Mouse (Mus musculus) NIH3T3 (cell line): ENCODE data around the gene Tgfa.

Experiments
- DNase-seq: peaks from one replicate; pipeline ENCODE4 v3.0.0-alpha.2; 2012; ENCODE audit warnings: low read depth

Tgfa gene

GRCm38 (mm10) chr6:86232367-86232766, 37.3 kb downstream of the Tgfa start:
- no peak for DNase-seq

GRCm38 (mm10) chr6:86233512-86234430, 38.7 kb downstream of the Tgfa start:
- no peak for DNase-seq

DNA sequence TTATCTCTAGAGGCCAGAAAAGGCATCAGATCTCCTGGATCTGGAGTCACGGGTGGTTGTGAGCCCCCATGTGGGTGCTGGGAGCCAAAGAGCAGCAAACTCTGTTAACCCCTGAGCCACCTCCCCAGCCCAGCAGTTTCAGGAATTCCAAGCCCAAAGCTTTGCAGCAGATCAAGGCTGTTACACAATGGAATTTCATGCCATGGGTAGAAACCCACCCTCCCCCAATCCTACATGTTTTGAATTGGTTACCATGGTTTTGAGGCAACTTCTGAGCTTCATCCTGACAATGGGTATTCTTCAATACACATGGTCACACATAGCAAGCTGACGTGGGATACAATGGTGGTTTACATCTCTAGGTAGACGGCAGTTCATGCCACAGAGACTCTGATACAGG, 49.8 kb downstream of the Tgfa start:
- no peak for DNase-seq

DNA sequence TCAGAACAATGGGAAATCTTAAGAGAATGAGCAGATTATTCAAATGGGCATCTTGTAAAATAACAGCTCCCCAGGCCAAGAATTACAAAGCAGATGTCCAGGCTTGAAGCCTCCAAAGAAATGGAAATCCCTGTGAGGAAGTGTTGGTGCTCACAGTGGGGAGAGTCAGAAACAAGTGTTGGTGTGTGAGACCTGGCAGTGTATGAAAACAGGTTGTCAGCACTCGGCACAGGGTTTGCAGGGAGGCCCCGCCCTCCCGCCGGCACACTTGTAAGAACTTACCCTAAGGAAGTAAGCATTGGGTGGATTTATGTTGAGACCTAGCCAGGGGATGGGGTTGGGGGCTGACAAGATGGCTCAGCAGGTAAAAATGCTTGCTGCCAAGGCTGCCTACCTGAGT, 50.9 kb downstream of the Tgfa start:
- no peak for DNase-seq

GRCm38 (mm10) chr6:86248562-86248961, 53.5 kb downstream of the Tgfa start:
- DNase-seq, result no peak

GRCm38 (mm10) chr6:86249042-86249441, 54.0 kb downstream of the Tgfa start:
- no peak for DNase-seq

GRCm38 (mm10) chr6:86250236-86250635, 55.2 kb downstream of the Tgfa start:
- no peak for DNase-seq

DNA sequence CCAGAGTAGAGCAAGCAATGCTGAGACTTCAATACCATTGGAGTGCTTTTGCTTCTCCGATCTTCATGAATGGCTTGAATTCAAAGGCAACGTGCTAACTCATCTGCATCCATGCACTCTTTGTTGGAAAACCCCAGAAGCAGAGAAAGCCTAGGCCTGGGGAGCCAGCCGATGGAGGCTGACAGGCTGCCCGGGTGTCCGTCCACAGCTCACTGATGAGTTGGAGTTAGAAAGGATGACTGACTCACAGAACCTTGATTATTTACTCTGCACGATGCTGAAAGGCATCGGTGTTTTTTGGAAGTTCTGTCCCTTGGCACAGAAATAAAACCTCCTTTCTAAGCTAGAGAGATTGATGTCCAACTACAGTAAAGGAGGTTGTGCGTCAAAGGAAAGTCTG, 55.8 kb downstream of the Tgfa start:
- DNase-seq, result no peak

DNA sequence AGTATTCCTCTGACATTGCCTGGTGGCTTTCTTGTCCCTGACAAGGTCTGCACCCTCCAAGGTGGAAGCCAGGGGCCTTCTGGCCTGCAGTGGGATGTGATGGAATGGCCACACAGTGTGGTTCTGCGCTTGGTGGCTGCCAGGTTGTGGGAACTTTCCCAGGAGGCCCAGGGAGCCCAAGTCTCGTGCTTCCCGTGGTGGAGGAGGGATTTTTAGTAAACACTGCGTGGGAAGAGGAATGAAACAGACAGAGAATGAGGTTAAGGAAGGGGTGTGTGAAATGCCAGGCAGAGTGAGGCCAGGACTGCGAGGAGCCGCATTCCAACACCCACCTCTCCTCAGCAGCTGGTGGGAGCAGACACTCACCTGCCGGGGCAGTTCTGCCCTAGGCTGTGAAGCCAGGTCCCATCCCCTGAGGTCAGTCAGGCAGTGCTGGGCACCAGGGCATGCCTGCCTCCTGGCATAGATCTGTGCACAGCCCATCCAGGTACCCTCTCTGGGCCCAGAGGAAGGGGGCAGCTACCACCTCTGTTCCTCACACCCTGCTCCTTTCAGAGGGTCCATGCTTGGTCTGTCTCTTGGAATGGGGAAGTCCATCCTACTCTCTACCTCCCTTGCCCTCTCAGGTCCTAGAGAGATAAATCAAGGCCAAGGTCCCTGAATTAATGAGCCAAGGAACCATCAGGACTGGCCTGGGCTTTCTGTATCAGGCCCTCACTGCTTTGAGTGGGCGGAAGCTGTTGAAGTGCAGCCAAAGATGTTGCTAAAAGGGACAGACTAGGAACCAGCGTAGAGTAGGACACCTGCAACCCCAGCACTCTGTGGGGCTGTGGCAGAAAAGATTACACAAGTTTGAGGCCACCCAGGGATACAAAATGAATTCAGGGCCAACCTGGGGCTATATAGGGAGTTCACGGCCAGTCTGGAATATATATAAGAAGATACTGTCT, 57.4 kb downstream of the Tgfa start:
- no peak for DNase-seq

- DNase-seq, result no peak
These were observed 60.9 kb downstream of the Tgfa start for GRCm38 (mm10) chr6:86255899-86256298.

DNA sequence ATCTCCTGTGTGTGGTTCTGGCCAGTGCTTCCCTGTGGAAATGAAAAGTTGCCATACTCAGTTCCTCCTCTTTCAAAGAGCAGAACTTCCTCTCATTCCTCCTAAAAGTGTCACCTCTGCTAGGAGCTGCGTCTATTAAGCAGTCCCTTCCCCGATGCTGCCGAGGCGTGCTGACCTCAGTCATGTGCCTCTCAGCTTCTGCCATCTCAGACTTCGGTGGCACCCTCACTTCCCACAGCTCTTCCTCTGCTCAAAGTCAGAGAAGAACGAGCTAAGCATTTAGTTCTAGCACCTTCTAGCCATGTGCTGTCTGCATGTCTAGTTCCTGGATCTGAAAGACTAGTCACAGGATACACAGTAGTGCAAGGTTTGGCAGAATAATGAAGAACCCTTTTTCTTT, 64.2 kb downstream of the Tgfa start:
- DNase-seq, result no peak

DNA sequence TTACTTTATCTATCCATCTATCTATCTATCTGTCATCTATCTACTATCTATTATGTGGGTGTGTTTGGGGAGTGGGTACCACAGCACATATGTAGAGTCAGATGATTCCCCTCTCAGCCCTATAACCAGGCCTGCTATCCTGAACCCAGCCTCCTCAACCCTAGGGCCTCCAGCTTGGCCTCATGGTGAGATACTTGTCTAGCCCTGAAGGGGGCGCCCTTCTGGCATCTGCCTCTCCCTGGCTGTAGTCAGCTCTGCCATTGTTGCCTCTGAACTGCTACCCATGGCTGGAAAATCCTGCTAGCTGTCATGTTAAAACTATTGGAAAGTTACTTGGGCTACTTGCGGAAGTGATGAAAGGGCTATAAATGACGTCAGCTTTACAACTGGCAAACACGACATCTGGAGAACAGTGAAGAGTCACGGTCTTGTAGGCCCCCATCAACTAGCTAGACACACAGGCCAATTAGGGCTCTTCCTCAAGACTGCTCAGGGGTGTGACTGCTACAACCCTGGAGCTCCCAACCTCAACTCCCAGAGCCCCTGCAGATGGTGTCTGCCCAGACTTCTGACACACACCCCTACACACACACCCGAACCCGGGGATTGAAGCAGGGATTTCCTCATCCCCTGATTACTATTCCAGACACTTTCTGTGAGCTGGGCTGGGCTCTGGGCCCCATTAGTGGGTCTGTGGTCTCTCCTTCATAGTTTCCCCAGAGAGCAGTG, 65.5 kb downstream of the Tgfa start:
- DNase-seq, result peak; percentile 7

DNA sequence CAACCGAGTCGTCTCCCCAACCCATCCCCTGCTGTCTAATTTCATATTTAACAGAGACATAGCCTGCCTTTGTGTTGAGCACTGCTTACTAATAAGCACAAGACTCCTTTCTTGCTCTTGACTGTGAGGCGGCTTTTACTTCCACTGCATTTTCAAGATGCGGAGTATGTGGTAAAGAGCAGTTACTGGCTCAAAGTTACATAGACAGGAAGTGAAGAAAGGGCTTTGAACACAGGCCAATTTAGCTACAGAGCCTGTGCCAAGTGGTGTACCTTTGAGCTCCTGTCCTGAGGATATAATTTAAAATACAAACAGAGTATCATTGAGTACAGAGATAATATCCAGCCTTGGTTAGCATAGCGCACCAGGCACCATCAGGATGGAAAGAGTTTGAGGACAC, 71.8 kb downstream of the Tgfa start:
- no peak for DNase-seq

DNA sequence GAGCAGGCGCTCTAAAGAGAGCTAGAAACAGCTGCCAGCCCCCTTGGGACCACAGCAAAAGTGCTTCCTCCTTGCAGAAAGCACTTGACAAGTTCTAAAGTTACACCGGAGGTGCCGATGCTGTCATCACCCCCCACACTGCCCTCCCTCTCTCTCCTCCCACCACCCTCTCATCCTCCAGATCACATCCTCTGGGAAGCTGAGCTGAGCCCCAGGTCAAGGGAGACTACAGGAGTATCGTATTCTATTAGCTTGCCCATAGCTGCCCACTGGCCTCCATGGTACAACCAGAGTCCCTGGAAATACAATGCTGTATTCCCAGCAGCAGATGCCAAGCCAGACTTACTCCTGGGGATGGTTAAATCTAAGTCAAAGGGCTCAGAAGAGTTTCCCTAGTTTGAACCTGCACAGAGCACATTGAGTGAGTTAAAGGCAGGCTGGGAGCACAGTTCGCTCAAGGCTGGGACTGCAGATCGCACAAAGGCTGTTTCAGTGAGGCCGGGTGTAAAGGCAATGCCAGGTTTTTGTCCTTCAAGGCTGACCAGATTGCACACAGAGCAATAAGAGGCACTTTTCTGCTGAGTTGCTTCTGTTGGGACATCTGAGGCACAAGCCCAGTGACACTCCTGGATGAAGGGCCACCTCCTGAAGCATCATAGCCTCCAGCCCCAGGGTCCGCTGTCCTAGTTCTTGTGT, 75.5 kb downstream of the Tgfa start:
- no peak for DNase-seq

DNA sequence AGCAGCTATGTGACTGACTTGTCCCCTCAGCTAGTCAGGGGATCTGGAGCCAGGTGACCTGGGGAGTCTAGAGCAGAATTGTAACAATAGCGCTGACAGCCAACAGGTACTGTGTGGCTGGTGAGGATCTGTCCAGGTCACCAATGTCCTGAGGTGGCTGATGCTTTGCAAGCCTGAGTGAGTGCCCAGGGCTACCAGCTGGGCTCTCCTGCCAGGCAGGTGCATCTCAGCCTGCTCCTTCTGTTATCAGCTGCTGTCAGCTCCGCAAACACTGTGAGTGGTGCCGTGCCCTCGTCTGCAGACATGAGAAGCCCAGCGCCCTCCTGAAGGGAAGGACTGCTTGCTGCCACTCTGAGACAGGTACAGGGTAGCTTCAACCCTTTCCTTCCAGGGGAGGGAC, 76.1 kb downstream of the Tgfa start:
- DNase-seq, result no peak

GRCm38 (mm10) chr6:86275704-86276103, 80.7 kb downstream of the Tgfa start:
- no peak for DNase-seq

DNA sequence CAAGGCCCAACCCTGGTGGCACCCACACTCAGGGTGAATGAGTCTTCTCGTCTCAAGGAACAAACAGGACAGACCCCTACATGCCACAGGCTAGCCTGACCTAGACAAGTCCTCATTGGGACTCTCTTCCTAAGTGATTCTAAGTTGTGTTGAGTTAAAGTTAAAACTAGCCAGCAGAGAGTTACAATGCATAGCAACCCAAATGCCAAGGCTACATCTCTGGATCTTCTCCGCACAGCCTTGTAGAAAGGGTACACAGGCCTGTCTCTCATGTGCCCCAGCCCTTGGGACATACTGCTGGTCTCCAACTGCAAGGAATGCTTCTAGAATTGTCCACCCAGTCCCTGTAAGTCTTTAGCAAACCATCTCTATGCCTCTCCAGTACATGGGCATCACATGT, 81.8 kb downstream of the Tgfa start:
- DNase-seq, result no peak

- no peak for DNase-seq
These were observed 82.6 kb downstream of the Tgfa start for GRCm38 (mm10) chr6:86277620-86278019.

DNA sequence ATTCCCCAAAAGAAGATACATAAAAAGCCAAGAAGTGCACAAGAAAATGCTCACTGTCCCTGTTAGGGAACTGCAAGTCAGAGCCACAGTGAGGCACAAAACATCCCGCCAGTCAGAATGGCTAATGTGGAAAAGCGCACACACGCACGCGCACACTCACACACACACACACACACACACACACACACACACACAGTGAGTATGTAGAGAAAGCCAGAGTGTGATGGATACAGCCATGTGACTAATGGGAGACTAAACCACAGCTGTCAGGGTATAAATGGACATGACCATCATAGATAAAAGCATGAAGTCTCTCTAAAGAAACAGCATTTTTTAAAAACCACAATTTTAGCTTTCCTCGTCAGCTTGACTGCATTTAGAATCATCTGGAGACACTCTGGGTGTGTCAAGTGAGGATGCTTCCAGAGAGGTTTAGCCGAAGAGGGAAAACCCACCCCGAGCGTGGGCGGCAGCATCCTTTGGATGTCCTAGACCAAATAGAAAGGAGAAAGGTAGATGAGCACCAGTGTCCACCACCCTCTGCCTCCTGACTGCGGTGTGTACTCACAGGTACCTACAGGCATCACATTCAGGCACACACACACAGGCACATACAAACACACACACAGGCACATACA, 86.7 kb downstream of the Tgfa start:
- no peak for DNase-seq

- peak; percentile 13 for DNase-seq
These were observed 98.3 kb downstream of the Tgfa start for GRCm38 (mm10) chr6:86293301-86293700.

DNA sequence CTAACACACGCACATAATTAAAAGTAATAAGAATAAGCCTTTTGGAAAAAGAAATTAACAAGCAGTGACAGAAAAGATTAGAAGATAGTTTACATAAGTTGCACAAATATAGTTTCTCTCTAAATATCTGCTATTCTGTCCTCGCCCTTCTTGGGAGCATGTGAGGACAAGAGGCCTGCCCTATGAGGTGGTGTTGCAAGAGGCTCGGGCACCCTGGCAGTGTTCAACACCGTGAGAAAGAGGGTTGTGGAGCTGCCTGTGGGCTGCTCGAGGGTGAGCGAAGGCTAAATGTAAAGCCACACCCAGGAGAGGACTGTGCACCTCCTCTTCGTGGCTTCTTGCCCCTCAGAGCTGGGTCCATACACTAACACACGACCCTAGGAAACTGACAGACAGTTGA, 100.4 kb downstream of the Tgfa start:
- DNase-seq, result no peak
